8 mouse cellular contexts compared by ENCODE assay signal in the genomic region with DNA sequence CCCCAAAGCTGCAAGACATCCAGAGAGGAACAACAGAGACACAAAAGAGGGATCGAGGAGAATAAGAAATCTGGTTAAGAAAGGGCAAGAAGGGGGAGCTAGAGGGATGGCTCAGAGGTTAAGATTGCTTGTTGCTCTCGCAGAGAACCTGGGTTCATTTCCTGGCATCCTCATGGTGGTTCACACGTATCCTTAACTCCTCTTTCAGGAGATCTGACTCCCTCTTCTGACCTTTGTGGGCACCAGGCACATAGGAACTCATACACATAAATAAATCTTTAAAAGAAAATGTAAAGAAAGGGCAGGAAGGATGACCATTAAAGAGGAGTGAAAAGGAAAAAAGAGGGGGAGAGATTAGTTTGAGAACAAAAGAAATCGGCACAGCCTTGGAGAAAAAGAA. TPM values are rescaled to one million over a fixed set of nuclear protein-coding genes. Genes with fewer than 3 reads are reported as not detected.
DNase-seq lines count a peak whose midpoint lies in the region; ATAC-seq and TF ChIP-seq lines count a peak whose summit lies in the region.
"Had no signal": no experiment of that assay in that cellular context is flagged by ENCODE, and none has a peak within 500 bp of the region (broad histone marks: within the 10 kb centered on the region; RNA-seq: fewer than 3 reads in every experiment).

No protein-coding gene starts in this region.

- peak overlapping the region; percentile 45 for H3K4me2 ChIP-seq in neural tube, embryonic 11.5 days (ENCODE audit: low read depth)
- peak overlapping the region; percentile 40 for H3K4me2 ChIP-seq in forebrain, embryonic 12.5 days
- H3K4me2 ChIP-seq in limb, embryonic 12.5 days: peak overlapping the region; percentile 55
- H3K4me2 ChIP-seq in stomach, postnatal 0 days (replicated peaks; ENCODE audit: low read depth): peak overlapping the region; percentile 47; the same call in 1 of the 2 replicates

- peak overlapping the region; percentile 51; the same call in 1 of the 2 replicates for H3K9ac ChIP-seq in neural tube, embryonic 11.5 days (ENCODE audit: low read length)
- no peak overlapping the region for H3K9ac ChIP-seq in forebrain, embryonic 12.5 days
- 0 out of 2 replicates have a peak overlapping the region, but pooled peaks have one; percentile 51 for H3K9ac ChIP-seq in limb, embryonic 12.5 days (replicated peaks)
- H3K9ac ChIP-seq in stomach, postnatal 0 days (ENCODE audit: low read length): no peak overlapping the region

- 10% methylated on average over 4 of the region's 4 CpGs for WGBS in neural tube, embryonic 11.5 days
- 3% methylated on average over 4 of the region's 4 CpGs for WGBS in forebrain, embryonic 12.5 days
- 14% methylated on average over 4 of the region's 4 CpGs for WGBS in limb, embryonic 12.5 days
- 22% methylated on average over 4 of the region's 4 CpGs for WGBS in stomach, postnatal 0 days

- peak; percentile 35 for ATAC-seq in neural tube, embryonic 11.5 days (ENCODE audit: insufficient read depth, low FRiP score, low TSS enrichment)
- peak; percentile 31 for ATAC-seq in forebrain, embryonic 12.5 days (ENCODE audit: low FRiP score)
- ATAC-seq in limb, embryonic 12.5 days (ENCODE audit: insufficient number of reproducible peaks, insufficient read depth, low FRiP score, low TSS enrichment, low read depth): no peak
- ATAC-seq in stomach, postnatal 0 days (ENCODE audit: low FRiP score, low TSS enrichment): no peak
- ATAC-seq in CD4-positive, CD25-positive, alpha-beta regulatory T cell, adult 4 months: no peak

- no peak for TF ChIP-seq CTCF in stomach, postnatal 0 days (IDR thresholded peaks at IDR 0.05; ENCODE audit: low read depth)

- DNase-seq in neural tube, embryonic 11.5 days (ENCODE audit: low spot score): no peak
- DNase-seq in neural tube, embryonic 10.5 days (ENCODE audit: extremely low spot score, low spot score): no peak
- no peak for DNase-seq in stomach, postnatal 0 days (ENCODE audit: low spot score)
- no peak for DNase-seq in MN1 (ENCODE audit: low spot score)
- DNase-seq: cerebellum, adult 8-10 months had no signal

- TF ChIP-seq EP300 in stomach, postnatal 0 days (optimal IDR thresholded peaks at IDR 0.05): no peak

- H3K9me3 ChIP-seq in neural tube, embryonic 11.5 days (ENCODE audit: control insufficient read depth, low read length): no peaks in the 10 kb centered on the region
- no peaks in the 10 kb centered on the region for H3K9me3 ChIP-seq in forebrain, embryonic 12.5 days
- H3K9me3 ChIP-seq in limb, embryonic 12.5 days: no peaks in the 10 kb centered on the region
- no peaks in the 10 kb centered on the region for H3K9me3 ChIP-seq in stomach, postnatal 0 days (ENCODE audit: control insufficient read depth, low read length)

- H3K27me3 ChIP-seq in neural tube, embryonic 11.5 days (ENCODE audit: control insufficient read depth, insufficient read depth, low read length): no peaks in the 10 kb centered on the region
- peaks cover 34% of the 10 kb centered on the region for H3K27me3 ChIP-seq in forebrain, embryonic 12.5 days
- no peaks in the 10 kb centered on the region for H3K27me3 ChIP-seq in limb, embryonic 12.5 days
- no peaks in the 10 kb centered on the region for H3K27me3 ChIP-seq in stomach, postnatal 0 days (ENCODE audit: control insufficient read depth, insufficient read depth, low read length)

- H3K4me3 ChIP-seq in neural tube, embryonic 11.5 days (ENCODE audit: low read depth, low read length): no peak overlapping the region; the same call in 1 of the 2 replicates
- no peak overlapping the region for H3K4me3 ChIP-seq in forebrain, embryonic 12.5 days (replicated peaks)
- H3K4me3 ChIP-seq in limb, embryonic 12.5 days (replicated peaks): peak overlapping the region; percentile 38; the same call in 1 of the 2 replicates
- no peak overlapping the region for H3K4me3 ChIP-seq in stomach, postnatal 0 days (ENCODE audit: low read depth, low read length)

- H3K36me3 ChIP-seq in neural tube, embryonic 11.5 days (ENCODE audit: control insufficient read depth, insufficient read depth, low read length): no peaks in the 10 kb centered on the region
- no peaks in the 10 kb centered on the region for H3K36me3 ChIP-seq in forebrain, embryonic 12.5 days (replicated peaks)
- H3K36me3 ChIP-seq in limb, embryonic 12.5 days: no peaks in the 10 kb centered on the region
- H3K36me3 ChIP-seq in stomach, postnatal 0 days (ENCODE audit: control insufficient read depth, insufficient read depth, low read length): no peaks in the 10 kb centered on the region

- H3K27ac ChIP-seq in neural tube, embryonic 11.5 days (ENCODE audit: low read depth, low read length): peak overlapping the region; percentile 66; the same call in 1 of the 2 replicates
- H3K27ac ChIP-seq in forebrain, embryonic 12.5 days: peak overlapping the region; percentile 16; the same call in 1 of the 2 replicates
- no peak overlapping the region for H3K27ac ChIP-seq in limb, embryonic 12.5 days
- H3K27ac ChIP-seq in stomach, postnatal 0 days (replicated peaks): no peak overlapping the region

- H3K4me1 ChIP-seq in neural tube, embryonic 11.5 days (ENCODE audit: control insufficient read depth, insufficient read depth, low read length): no peaks in the 10 kb centered on the region
- H3K4me1 ChIP-seq in forebrain, embryonic 12.5 days: peaks cover 6% of the 10 kb centered on the region
- peaks cover 6% of the 10 kb centered on the region; the same call in 1 of the 2 replicates for H3K4me1 ChIP-seq in limb, embryonic 12.5 days (replicated peaks)
- no peaks in the 10 kb centered on the region for H3K4me1 ChIP-seq in stomach, postnatal 0 days (replicated peaks; ENCODE audit: control insufficient read depth, insufficient read depth)

RNA-seq across cellular contexts. Expression of gene Tenm4, which starts 18.6 kb away (rescaled TPM):
- 31.5 and 32.7 TPM in 2 replicates for polyA plus RNA-seq in neural tube, embryonic 11.5 days (2014; fragmentation: Nextera tagmentation; extraction: Ambion mirVana)
- polyA plus RNA-seq in forebrain, embryonic 12.5 days (2016; fragmentation: Nextera tagmentation; extraction: Ambion mirVana): 52.8 and 62.3 TPM in 2 replicates
- polyA plus RNA-seq in limb, embryonic 12.5 days (2016; fragmentation: Nextera tagmentation; extraction: Ambion mirVana): 45.3 and 45.8 TPM in 2 replicates
- polyA plus RNA-seq in stomach, postnatal 0 days (2015; fragmentation: Nextera tagmentation; extraction: Ambion mirVana): 6.9 and 7.2 TPM in 2 replicates
- polyA plus RNA-seq in CD4-positive, CD25-positive, alpha-beta regulatory T cell, adult 4 months (2017; shearing (Covaris generic)): under 1 TPM; 0.19 to 0.37 TPM

Comparison
In these comparisons a context has a peak if more than half of its experiments do, and no peak if none do; other contexts are left out.
1. ATAC-seq: peak in neural tube, embryonic 11.5 days (single experiment) and forebrain, embryonic 12.5 days (single experiment); none in limb, embryonic 12.5 days (single experiment), stomach, postnatal 0 days (single experiment) and CD4-positive, CD25-positive, alpha-beta regulatory T cell, adult 4 months (single experiment).
2. H3K27ac ChIP-seq: peak in neural tube, embryonic 11.5 days (single experiment) and forebrain, embryonic 12.5 days (single experiment); none in limb, embryonic 12.5 days (single experiment) and stomach, postnatal 0 days (single experiment).
3. H3K9ac ChIP-seq: peak in neural tube, embryonic 11.5 days (single experiment) and limb, embryonic 12.5 days (single experiment); none in forebrain, embryonic 12.5 days (single experiment) and stomach, postnatal 0 days (single experiment).
4. Peak in every context shown above with its lines, with median percentiles within 50 percentile points of each other: H3K4me2 ChIP-seq.